Mouse (Mus musculus) kidney, embryonic 14.5 days (tissue): ENCODE measurements around the gene Gipc2. TPM values are rescaled to one million over a fixed set of nuclear protein-coding genes. Genes with fewer than 3 reads are reported as not detected.

Experiments
- ATAC-seq: fragments of 200-750 bp; cut with Nextera tagmentation; 2 replicates; pipeline ENCODE4 v1.8.0; 2017; ENCODE audit warnings: moderate number of reproducible peaks, mild to moderate bottlenecking, moderate TSS enrichment, moderate library complexity; ENCODE audit not compliant: low FRiP score, low TSS enrichment
- H3K27ac ChIP-seq: fragments of 300-500 bp; sonication (generic); 2 replicates; pipeline ENCODE4 v1.5.1; 2014; ENCODE audit warnings: low read depth, mild to moderate bottlenecking, low read length, moderate library complexity, mixed read lengths
- H3K27me3 ChIP-seq: fragments of 300-500 bp; sonication (generic); 2 replicates; pipeline ENCODE4 v1.6.1; 2014; ENCODE audit warnings: mild to moderate bottlenecking, low read length; ENCODE audit not compliant: control insufficient read depth, insufficient read depth
- H3K36me3 ChIP-seq: fragments of 300-500 bp; sonication (generic); 2 replicates; pipeline ENCODE4 v1.6.1; 2014; ENCODE audit warnings: low read length, mixed read lengths; ENCODE audit not compliant: control insufficient read depth, insufficient read depth
- H3K4me1 ChIP-seq: fragments of 300-500 bp; sonication (generic); 2 replicates; pipeline ENCODE4 v1.6.1; 2014; ENCODE audit warnings: low read length, mixed read lengths; ENCODE audit not compliant: control insufficient read depth, insufficient read depth
- H3K4me2 ChIP-seq: fragments of 300-500 bp; sonication (generic); replicated peaks from 2 replicates; pipeline ENCODE4 v1.6.1; 2014; ENCODE audit warnings: low read depth, mild to moderate bottlenecking, low read length
- H3K4me3 ChIP-seq: fragments of 300-500 bp; sonication (generic); 2 replicates; pipeline ENCODE4 v1.5.1; 2014; ENCODE audit warnings: mild to moderate bottlenecking, low read length
- H3K9ac ChIP-seq: fragments of 300-500 bp; sonication (generic); 2 replicates; pipeline ENCODE4 v1.6.1; 2014; ENCODE audit warnings: low read depth, mild to moderate bottlenecking, low read length, moderate library complexity
- H3K9me3 ChIP-seq: fragments of 300-500 bp; sonication (generic); 2 replicates; pipeline ENCODE4 v1.6.1; 2016; ENCODE audit warnings: low read length; ENCODE audit not compliant: control insufficient read depth
- WGBS: fragments of 180-500 bp; shearing (Covaris S2); extraction: QIAGEN DNeasy Blood & Tissue Kit; methylation state at CpG from one replicate; pipeline ENCODE4 v1.1.7; 2014; 5-methylcytosine and 5-hydroxymethylcytosine counted together
- polyA plus RNA-seq: library from polyadenylated mRNA; unstranded; fragments of >200 nt; fragmentation: Nextera tagmentation; extraction: Ambion mirVana; gene quantifications from 2 replicates; pipeline ENCODE4 v1.2.1, GENCODE M21; 2014

Gene Gipc2
- polyA plus RNA-seq, 1 experiment from 2014 or later = 22.2 TPM

- Histone ChIP-seq H3K36me3 (no peaks in the 10 kb centered on the region), H3K27ac (no peak overlapping the region), H3K4me3 (no peak overlapping the region), H3K27me3 (no peaks in the 10 kb centered on the region), H3K4me1 (peaks cover 4% of the 10 kb centered on the region; the same call in 1 of the 2 replicates), H3K9ac (no peak overlapping the region), H3K4me2 (no peak overlapping the region), H3K9me3 (no peaks in the 10 kb centered on the region)
- 89% methylated on average over 2 of the region's 2 CpGs for WGBS
- no peak for ATAC-seq
Observed at GRCm38 (mm10) chr3:152069001-152069400, 97.0 kb downstream of the Gipc2 start.

DNA sequence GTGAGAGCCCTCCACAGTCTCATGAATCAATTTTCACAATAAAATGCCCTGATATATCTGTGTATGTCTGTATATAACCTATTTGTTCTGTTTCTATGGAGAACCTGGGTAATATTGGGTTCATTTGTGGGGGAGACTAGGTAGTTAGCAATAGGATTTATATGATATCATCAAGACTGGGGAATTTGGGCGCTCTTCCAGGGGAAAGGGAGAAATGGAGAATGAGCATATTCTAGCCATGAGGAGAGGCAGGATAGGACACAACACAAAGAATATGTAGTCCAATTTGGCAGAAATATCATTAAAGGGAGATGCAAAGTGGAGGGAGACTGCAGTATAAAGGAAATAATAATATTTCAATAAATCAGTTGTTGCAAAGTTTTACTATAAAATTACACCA lies 97.7 kb downstream of the Gipc2 start:
- Histone ChIP-seq H3K27ac (no peak overlapping the region), H3K4me1 (peaks cover 4% of the 10 kb centered on the region; the same call in 1 of the 2 replicates), H3K27me3 (no peaks in the 10 kb centered on the region), H3K4me2 (no peak overlapping the region), H3K36me3 (no peaks in the 10 kb centered on the region), H3K4me3 (no peak overlapping the region), H3K9ac (no peak overlapping the region), H3K9me3 (no peaks in the 10 kb centered on the region)
- 91% methylated on average over 1 of the region's 1 CpGs for WGBS
- no peak for ATAC-seq

DNA sequence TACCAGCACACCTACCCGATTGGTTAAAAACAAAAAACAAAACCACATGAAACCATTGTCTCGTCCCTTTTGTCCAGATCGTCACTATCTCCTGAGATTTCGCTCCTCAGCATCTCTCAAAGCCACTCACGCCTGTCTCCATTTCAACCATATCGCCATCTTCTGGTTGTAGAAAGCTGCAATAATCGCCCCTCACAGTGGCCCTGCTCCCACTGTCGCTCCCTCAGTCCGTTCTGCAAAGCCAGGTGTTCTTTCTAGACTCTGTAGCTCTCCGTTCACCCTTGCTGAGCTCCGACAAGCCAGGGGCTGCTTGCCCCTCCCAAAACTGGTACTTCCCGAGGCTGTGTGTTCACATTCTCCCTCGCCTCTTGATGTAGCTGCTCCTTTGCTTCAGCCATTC lies 99.3 kb downstream of the Gipc2 start:
- no peaks in the 10 kb centered on the region for H3K9me3 ChIP-seq
- no peak overlapping the region for H3K4me3 ChIP-seq
- no peaks in the 10 kb centered on the region for H3K27me3 ChIP-seq
- ATAC-seq = peak; percentile 45; the same call in 1 of the 2 replicates
- H3K4me2 ChIP-seq = peak overlapping the region; percentile 24
- WGBS = 28% methylated on average over 13 of the region's 13 CpGs
- no peak overlapping the region for H3K9ac ChIP-seq
- H3K4me1 ChIP-seq = peaks cover 4% of the 10 kb centered on the region; the same call in 1 of the 2 replicates
- no peaks in the 10 kb centered on the region for H3K36me3 ChIP-seq
- H3K27ac ChIP-seq = no peak overlapping the region

DNA sequence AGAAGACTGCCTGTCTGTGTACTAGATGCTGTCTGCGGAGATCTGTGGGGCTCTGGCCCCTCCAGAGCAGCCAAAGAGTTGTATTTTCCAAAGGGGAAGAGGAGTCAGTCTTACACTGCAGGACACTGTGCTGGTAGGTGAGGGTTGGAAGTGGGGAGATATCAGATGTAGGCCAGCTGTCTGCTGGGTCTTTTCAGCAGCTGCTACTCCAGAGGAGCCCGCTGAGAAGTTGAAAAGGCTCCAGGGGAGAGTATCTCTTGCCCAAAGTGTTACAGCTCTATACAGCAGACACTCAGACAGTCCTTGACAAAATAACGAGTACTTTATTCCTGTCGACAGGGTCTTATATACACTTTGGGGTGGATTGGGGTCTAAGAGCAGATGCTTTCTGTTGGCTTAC lies 100.2 kb downstream of the Gipc2 start:
- H3K27ac ChIP-seq = no peak overlapping the region
- H3K36me3 ChIP-seq = no peaks in the 10 kb centered on the region
- no peak for ATAC-seq
- H3K9ac ChIP-seq = no peak overlapping the region
- no peaks in the 10 kb centered on the region for H3K27me3 ChIP-seq
- WGBS = 83% methylated on average over 4 of the region's 4 CpGs
- peaks cover 4% of the 10 kb centered on the region; the same call in 1 of the 2 replicates for H3K4me1 ChIP-seq
- H3K4me2 ChIP-seq = no peak overlapping the region
- H3K4me3 ChIP-seq = no peak overlapping the region
- no peaks in the 10 kb centered on the region for H3K9me3 ChIP-seq

DNA sequence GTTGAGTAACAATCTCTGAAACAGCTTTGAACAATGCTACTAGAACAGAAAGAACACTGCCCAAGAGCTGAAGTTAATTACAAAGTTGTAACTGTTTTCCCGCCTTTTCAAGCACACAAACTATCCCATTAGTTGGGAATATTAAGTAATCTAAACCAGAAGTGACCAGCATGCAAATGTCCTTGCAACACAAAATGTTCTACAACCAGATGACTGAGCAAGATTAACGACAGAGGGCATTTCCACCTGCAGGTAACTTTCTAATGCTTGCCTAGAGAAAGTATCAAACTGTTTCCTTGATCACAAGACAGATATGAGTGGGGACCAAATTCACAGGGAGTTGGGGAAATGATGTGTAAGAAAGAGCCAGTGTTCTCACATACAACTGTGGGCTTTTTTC lies 101.9 kb downstream of the Gipc2 start:
- H3K9me3 ChIP-seq = no peaks in the 10 kb centered on the region
- no peak overlapping the region for H3K4me2 ChIP-seq
- H3K9ac ChIP-seq = no peak overlapping the region
- no peak overlapping the region for H3K4me3 ChIP-seq
- H3K36me3 ChIP-seq = no peaks in the 10 kb centered on the region
- no peak overlapping the region for H3K27ac ChIP-seq
- no peaks in the 10 kb centered on the region for H3K27me3 ChIP-seq
- ATAC-seq = no peak
- WGBS = 60% methylated on average over 2 of the region's 2 CpGs
- H3K4me1 ChIP-seq = peaks cover 4% of the 10 kb centered on the region; the same call in 1 of the 2 replicates

DNA sequence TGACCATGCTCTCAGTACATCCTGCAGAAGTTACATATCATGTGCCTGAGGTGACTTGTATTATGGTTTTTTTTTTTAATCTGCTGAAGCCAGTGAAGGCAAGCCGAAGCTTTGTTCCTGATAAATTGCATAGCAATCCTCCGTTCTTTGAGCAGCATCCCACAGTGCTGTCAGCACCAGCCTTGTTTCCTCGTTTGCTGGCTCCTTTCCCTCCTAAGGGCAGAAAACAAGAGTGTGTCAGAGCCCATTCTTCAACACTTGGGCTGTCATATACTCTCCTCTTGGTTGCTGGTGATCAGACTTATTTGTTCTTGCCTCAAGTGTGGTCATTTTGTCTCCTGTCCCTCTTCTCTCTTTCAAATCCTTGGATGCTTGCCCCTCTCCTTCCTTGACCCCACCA lies 103.2 kb downstream of the Gipc2 start:
- Histone ChIP-seq H3K4me2 (no peak overlapping the region), H3K27me3 (no peaks in the 10 kb centered on the region), H3K4me1 (peaks cover 4% of the 10 kb centered on the region; the same call in 1 of the 2 replicates), H3K36me3 (no peaks in the 10 kb centered on the region), H3K27ac (no peak overlapping the region), H3K9me3 (no peaks in the 10 kb centered on the region), H3K9ac (no peak overlapping the region), H3K4me3 (no peak overlapping the region)
- no peak for ATAC-seq
- 62% methylated on average over 3 of the region's 3 CpGs for WGBS

DNA sequence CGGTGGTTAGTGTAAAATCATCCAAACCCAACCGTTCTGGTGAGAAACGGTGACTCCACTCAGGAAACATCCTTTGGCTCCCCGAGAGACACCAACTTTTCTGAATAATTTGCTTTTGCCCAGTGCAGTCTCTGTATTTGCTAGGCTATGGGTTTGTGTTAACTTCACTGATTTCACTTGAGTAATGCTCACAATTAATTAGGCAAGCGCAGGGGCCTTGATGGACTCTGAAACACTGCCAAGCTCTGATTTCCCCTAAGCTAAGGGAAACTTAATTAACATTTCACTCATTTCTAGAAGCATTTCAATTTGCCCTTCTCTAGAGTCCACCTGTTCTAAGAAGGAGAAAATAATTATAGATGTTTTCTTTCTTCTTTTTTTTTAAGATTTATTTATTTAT lies 104.9 kb downstream of the Gipc2 start:
- Histone ChIP-seq H3K4me1 (no peaks in the 10 kb centered on the region), H3K4me2 (no peak overlapping the region), H3K36me3 (no peaks in the 10 kb centered on the region), H3K9me3 (no peaks in the 10 kb centered on the region), H3K27me3 (no peaks in the 10 kb centered on the region), H3K4me3 (no peak overlapping the region), H3K9ac (no peak overlapping the region), H3K27ac (no peak overlapping the region)
- WGBS = 93% methylated on average over 5 of the region's 5 CpGs
- no peak for ATAC-seq

DNA sequence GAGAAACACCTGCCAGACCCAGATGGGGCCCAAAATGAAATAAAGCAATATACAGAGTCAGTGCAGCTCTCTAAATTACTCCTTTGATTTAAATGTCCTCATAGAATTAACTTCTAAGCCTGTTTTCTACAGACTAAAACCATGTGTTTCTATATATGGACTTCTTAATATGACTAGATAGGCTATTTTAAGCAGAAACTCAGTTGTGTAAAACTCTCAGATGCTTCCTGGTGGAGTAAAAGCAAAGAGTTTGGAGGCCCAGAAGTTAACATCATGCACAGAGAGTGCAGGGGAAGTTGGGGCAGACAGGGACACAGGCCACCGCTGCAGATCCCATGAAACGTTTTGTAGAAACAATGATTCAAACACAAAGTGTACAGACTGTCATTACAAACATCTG lies 107.8 kb downstream of the Gipc2 start:
- no peak overlapping the region for H3K4me2 ChIP-seq
- no peaks in the 10 kb centered on the region for H3K36me3 ChIP-seq
- WGBS = 87% methylated on average over 2 of the region's 2 CpGs
- no peak overlapping the region for H3K27ac ChIP-seq
- no peak overlapping the region for H3K9ac ChIP-seq
- no peaks in the 10 kb centered on the region for H3K9me3 ChIP-seq
- ATAC-seq = no peak
- H3K4me3 ChIP-seq = no peak overlapping the region
- no peaks in the 10 kb centered on the region for H3K4me1 ChIP-seq
- no peaks in the 10 kb centered on the region for H3K27me3 ChIP-seq

GRCm38 (mm10) chr3:152054260-152054659 lies 111.8 kb downstream of the Gipc2 start:
- no peak overlapping the region for H3K27ac ChIP-seq
- ATAC-seq = no peak
- H3K4me3 ChIP-seq = no peak overlapping the region
- no peaks in the 10 kb centered on the region for H3K4me1 ChIP-seq
- H3K9me3 ChIP-seq = no peaks in the 10 kb centered on the region
- no peak overlapping the region for H3K9ac ChIP-seq
- H3K4me2 ChIP-seq = no peak overlapping the region
- WGBS = 57% methylated on average over 4 of the region's 4 CpGs
- H3K27me3 ChIP-seq = no peaks in the 10 kb centered on the region
- H3K36me3 ChIP-seq = no peaks in the 10 kb centered on the region
